Mouse (Mus musculus) embryonic facial prominence, embryonic 13.5 days (tissue): ENCODE data around the gene Gbp9. TPM values are rescaled to one million over a fixed set of nuclear protein-coding genes. Genes with fewer than 3 reads are reported as not detected.
"Not testable (repeated sequence)": the region's sequence is repeated elsewhere in the genome, so short reads cannot be mapped to it uniquely, and the experiment has no call there.

Source experiments
- ATAC-seq: fragments of 200-750 bp; cut with Nextera tagmentation; 2 replicates; pipeline ENCODE4 v1.8.0; 2017; ENCODE audit warnings: low read depth; ENCODE audit not compliant: insufficient number of reproducible peaks, insufficient read depth, low FRiP score, low TSS enrichment
- H3K27ac ChIP-seq: fragments of 300-500 bp; sonication (generic); 2 replicates; pipeline ENCODE4 v1.5.1; 2015; ENCODE audit warnings: moderate library complexity, mild to moderate bottlenecking, inconsistent platforms
- H3K27me3 ChIP-seq: fragments of 300-500 bp; sonication (generic); 2 replicates; pipeline ENCODE4 v1.6.1; 2015; ENCODE audit warnings: mild to moderate bottlenecking, inconsistent platforms
- H3K36me3 ChIP-seq: fragments of 300-500 bp; sonication (generic); 2 replicates; pipeline ENCODE4 v1.6.1; 2015; ENCODE audit warnings: mild to moderate bottlenecking, inconsistent platforms
- H3K4me1 ChIP-seq: fragments of 300-500 bp; sonication (generic); 2 replicates; pipeline ENCODE4 v1.6.1; 2015; ENCODE audit warnings: inconsistent platforms
- H3K4me2 ChIP-seq: fragments of 300-500 bp; sonication (generic); 2 replicates; pipeline ENCODE4 v1.6.1; 2015; ENCODE audit warnings: moderate library complexity, mild to moderate bottlenecking, inconsistent platforms
- H3K4me3 ChIP-seq: fragments of 300-500 bp; sonication (generic); 2 replicates; pipeline ENCODE4 v1.5.1; 2015; ENCODE audit warnings: mild to moderate bottlenecking, inconsistent platforms
- H3K9ac ChIP-seq: fragments of 300-500 bp; sonication (generic); 2 replicates; pipeline ENCODE4 v1.6.1; 2015; ENCODE audit warnings: mild to moderate bottlenecking, inconsistent platforms
- H3K9me3 ChIP-seq: fragments of 300-500 bp; sonication (generic); 2 replicates; pipeline ENCODE4 v1.6.1; 2016; ENCODE audit warnings: inconsistent platforms
- WGBS: fragments of 180-500 bp; shearing (Covaris S2); methylation state at CpG from one replicate; pipeline ENCODE4 v1.1.7; 2015; ENCODE audit warnings: mixed read lengths; 5-methylcytosine and 5-hydroxymethylcytosine counted together
- polyA plus RNA-seq: library from polyadenylated mRNA; unstranded; fragments of >200 nt; fragmentation: Nextera tagmentation; extraction: Ambion mirVana; gene quantifications from 2 replicates; pipeline ENCODE4 v1.2.1, GENCODE M21; 2015

The Gbp9 gene
- polyA plus RNA-seq: 0.87 and 1.0 TPM in 2 replicates

DNA sequence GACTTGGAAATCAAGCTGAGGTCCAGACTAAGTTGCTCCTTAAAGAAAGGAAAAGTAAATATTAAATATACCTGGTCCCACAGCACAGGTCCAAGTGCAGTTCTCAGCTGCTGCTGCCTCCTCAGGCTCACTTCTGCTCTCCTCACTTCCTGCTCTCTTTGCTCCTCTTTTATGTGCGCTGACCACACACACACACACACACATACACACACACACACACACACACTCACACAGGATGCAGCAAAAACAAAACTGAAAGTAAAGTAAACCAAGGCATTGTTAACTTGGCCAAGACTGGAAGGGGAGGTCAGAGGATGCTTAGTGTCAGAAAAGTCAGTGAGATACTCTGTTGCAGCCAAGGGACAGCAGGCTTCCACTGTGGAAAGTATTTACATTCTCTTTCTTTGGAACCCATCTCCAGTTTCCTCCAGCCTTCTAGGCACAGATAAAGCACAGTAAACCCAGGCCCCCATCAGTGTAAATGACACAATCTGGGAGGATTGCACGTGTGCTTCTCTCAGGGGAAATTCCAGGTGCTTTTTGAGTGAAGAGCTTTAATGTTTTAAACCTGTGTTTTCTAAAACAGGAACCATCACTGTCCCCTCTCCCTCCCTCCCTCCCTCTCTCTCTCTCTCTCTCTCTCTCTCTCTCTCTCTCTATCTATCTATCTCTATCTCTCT lies at the start of gene Gbp9, which contains the start of the genes Gbp8 and Gbp4:
Gbp9 (minus strand) TSS at position 131 of the 680 bp plus-strand sequence.
Gbp8 (minus strand) TSS at position 132 of the 680 bp plus-strand sequence.
Gbp4 (minus strand) TSS at position 178 of the 680 bp plus-strand sequence.
- H3K4me3 ChIP-seq, H3K27me3 ChIP-seq, H3K36me3 ChIP-seq, H3K9ac ChIP-seq, H3K4me1 ChIP-seq, ATAC-seq, H3K27ac ChIP-seq, H3K9me3 ChIP-seq, H3K4me2 ChIP-seq: not testable (repeated sequence)
- WGBS: 22% methylated on average over 2 of the region's 2 CpGs

DNA sequence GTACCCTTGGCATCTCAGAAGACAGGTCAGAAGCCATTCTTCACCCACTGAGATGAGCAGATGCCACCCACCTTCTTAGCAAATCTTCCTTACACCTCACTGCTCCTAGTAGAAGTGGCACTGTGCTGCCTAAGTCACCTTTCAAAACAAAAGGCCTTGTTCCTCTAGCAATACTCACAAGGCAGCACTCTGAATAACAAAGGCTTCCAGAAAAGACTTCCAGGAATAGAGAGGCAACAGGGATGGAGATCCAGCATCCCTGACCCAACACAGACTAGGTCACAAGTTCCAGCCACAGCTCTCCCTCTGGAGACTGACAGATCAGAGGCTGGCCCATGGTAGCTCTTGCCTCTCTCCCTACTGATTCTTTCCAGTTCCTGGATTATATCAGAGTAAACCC lies 42.1 kb upstream of the Gbp9 start:
- no peak for ATAC-seq
- H3K9ac ChIP-seq: no peak overlapping the region
- H3K36me3 ChIP-seq: no peaks in the 10 kb centered on the region
- no peak overlapping the region for H3K4me2 ChIP-seq
- H3K27ac ChIP-seq: no peak overlapping the region
- no peaks in the 10 kb centered on the region for H3K27me3 ChIP-seq
- H3K4me3 ChIP-seq: no peak overlapping the region
- H3K9me3 ChIP-seq: no peaks in the 10 kb centered on the region
- no peaks in the 10 kb centered on the region for H3K4me1 ChIP-seq

DNA sequence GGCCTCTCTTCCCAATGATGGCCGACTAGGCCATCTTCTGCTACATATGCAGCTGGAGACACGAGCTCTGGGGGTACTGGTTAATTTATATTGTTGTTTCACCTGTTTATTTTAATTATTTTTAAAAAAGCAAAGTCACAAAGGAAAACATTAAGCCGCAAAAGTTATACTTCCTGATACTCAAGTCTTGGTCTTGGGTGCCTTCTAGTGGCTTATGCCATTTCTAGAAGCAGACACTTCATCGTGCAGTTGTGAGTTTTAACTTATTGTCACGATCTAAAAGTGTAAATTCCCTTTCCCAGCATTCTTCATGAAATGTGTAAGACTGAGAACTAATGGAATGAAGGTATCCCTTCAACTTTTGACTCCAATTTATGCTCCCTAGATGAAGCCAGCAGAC lies 17.2 kb upstream of the Gbp9 start:
- WGBS: 81% methylated on average over 5 of the region's 5 CpGs
- no peak for ATAC-seq
- Histone ChIP-seq H3K4me3 (no peak overlapping the region), H3K9me3 (no peaks in the 10 kb centered on the region), H3K27me3 (no peaks in the 10 kb centered on the region), H3K9ac (no peak overlapping the region), H3K4me1 (no peaks in the 10 kb centered on the region), H3K4me2 (no peak overlapping the region), H3K27ac (no peak overlapping the region), H3K36me3 (no peaks in the 10 kb centered on the region)

DNA sequence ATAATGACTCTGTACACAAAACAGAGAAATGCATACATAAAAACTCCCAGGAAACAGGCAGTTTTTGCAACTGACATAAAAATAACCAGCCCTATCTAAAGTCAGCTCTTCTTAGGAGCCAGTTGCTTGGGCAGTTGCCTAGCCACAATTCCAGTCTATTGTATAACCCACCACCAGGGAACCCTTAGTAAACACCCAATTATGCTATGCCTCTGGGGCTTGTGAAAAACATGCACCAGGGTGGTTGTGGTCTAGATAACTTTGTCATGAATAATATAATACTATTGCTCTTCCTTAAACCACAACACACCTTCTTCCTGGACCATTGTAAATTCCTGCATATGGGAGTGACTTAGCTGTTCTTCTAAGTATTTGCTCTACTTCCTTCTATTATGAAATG lies 14.7 kb upstream of the Gbp9 start:
- Histone ChIP-seq H3K27ac (no peak overlapping the region), H3K9ac (no peak overlapping the region), H3K36me3 (no peaks in the 10 kb centered on the region), H3K4me3 (no peak overlapping the region), H3K9me3 (no peaks in the 10 kb centered on the region), H3K4me2 (no peak overlapping the region), H3K27me3 (no peaks in the 10 kb centered on the region), H3K4me1 (no peaks in the 10 kb centered on the region)
- no peak for ATAC-seq

- H3K4me3 ChIP-seq, H3K4me1 ChIP-seq, H3K36me3 ChIP-seq, H3K9me3 ChIP-seq, H3K4me2 ChIP-seq, H3K27ac ChIP-seq, H3K9ac ChIP-seq, ATAC-seq, H3K27me3 ChIP-seq: not testable (repeated sequence)
- WGBS: 64% methylated on average over 2 of the region's 2 CpGs
Measured at GRCm38 (mm10) chr5:105148062-105148461, 8.7 kb upstream of the Gbp9 start.

DNA sequence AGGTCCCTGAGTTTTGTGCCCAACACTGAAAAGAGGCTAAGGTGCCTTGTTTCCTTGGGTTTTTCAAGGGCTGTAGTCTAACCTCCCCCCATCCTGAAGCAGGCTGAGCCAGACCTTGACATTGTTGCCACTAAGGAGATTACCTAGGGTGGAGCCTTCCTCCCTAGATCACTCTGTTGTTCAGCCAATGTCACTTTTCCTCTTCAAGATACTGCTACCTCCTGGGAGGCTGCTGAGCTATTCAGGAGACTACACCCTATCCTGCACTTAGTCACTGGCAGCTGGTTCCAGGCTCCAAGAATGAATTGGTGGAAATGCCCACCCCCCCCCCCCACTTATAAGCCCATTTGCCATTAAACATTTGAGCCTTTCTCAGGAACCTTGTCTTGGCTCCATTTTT lies 7.1 kb upstream of the Gbp9 start:
- Histone ChIP-seq H3K9me3 (no peaks in the 10 kb centered on the region), H3K4me2 (no peak overlapping the region), H3K9ac (no peak overlapping the region), H3K27me3 (no peaks in the 10 kb centered on the region), H3K36me3 (no peaks in the 10 kb centered on the region), H3K27ac (no peak overlapping the region), H3K4me1 (no peaks in the 10 kb centered on the region), H3K4me3 (no peak overlapping the region)
- ATAC-seq: no peak

DNA sequence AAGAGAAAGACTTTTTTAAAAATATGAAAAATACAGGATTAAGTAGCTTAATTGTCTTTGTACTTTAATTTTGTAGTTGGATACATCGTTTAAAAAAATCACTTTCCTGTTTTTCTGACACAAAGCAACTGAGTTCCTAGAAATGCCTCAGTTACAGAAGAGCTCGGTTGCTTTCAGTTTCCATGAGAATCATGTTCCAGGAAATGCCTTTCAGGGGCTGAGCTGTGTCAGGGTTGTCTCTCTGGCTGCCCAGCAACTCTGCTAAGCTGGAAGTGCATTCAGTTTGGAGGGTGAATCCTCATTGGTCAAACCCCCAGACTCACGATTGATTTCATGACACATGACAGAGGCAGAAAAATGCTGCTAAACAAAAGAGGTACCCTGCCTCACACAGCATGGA lies 6.4 kb upstream of the Gbp9 start:
- ATAC-seq, H3K9me3 ChIP-seq, H3K27ac ChIP-seq, H3K36me3 ChIP-seq, H3K4me1 ChIP-seq, H3K4me2 ChIP-seq, H3K4me3 ChIP-seq, H3K27me3 ChIP-seq, H3K9ac ChIP-seq: not testable (repeated sequence)
- WGBS: 48% methylated on average over 3 of the region's 3 CpGs

DNA sequence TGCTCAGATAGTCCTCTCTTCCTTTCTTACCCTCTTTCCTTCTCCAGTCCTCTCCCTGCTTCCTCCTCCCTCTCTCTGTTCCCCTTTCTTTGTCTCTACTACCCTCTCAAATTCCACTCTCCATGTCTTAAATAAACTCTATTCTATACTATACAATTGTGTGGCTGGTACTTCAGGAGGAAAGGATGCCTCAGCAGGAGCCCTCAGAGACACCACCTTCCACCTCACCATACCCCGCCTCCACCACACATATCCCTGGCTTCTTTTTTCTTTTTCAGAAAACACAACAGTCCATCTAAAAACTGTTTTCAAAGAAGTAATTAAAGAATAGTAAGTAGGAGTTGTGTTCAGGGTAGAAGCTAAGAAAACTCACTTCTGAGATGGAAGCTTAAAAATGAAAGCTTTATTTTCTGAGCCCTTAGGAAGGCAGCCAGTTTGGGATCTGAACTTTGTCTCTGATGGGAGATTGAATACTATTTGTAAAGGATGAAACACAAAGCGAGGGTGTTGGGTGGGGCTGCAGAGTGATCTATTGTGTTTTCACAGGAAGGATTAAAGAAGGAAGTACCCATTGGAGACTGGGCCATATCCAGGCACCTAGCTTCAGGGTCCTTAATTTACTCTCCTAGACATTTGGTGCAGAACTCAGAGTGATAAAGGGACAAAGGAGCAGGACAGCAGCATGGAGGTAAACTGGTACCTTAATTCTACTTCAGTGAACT lies 911 bp upstream of the Gbp9 start:
- not testable (repeated sequence) for H3K4me2 ChIP-seq, H3K36me3 ChIP-seq, H3K27ac ChIP-seq, H3K4me3 ChIP-seq, H3K27me3 ChIP-seq, H3K9ac ChIP-seq, H3K9me3 ChIP-seq, H3K4me1 ChIP-seq, ATAC-seq
- 54% methylated on average over 2 of the region's 2 CpGs for WGBS

DNA sequence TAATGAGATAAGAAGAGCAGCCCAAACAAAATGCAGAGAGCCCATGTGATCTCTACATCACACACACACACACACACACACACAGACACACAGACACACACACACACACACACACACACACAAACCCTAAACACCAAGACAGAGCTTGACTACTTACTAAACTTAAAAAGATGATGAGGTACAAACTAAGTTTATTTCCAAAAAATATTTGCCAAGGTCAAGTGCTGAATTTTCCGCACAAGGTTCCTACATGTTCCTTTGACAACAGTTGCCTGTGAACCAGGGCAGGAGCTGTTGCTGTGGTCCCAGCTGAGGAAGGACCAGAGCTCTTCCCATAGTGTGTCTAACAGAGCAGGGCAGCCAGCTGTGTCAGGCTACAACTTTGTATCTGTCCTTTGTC lies 433 bp downstream of the Gbp9 start:
- no peak overlapping the region for H3K4me3 ChIP-seq
- 82% methylated on average over 1 of the region's 1 CpGs for WGBS
- no peak overlapping the region for H3K27ac ChIP-seq
- H3K4me1 ChIP-seq: no peaks in the 10 kb centered on the region
- ATAC-seq: no peak
- no peak overlapping the region for H3K4me2 ChIP-seq
- no peak overlapping the region for H3K9ac ChIP-seq
- H3K9me3 ChIP-seq: no peaks in the 10 kb centered on the region
- no peaks in the 10 kb centered on the region for H3K27me3 ChIP-seq
- H3K36me3 ChIP-seq: no peaks in the 10 kb centered on the region

GRCm38 (mm10) chr5:105136706-105137304 lies 2.5 kb downstream of the Gbp9 start:
- H3K36me3 ChIP-seq, H3K4me2 ChIP-seq, H3K27ac ChIP-seq, H3K9ac ChIP-seq, H3K27me3 ChIP-seq, H3K4me3 ChIP-seq, H3K9me3 ChIP-seq, ATAC-seq, H3K4me1 ChIP-seq: not testable (repeated sequence)
- 94% methylated on average over 3 of the region's 3 CpGs for WGBS

- H3K9ac ChIP-seq, H3K4me2 ChIP-seq, H3K27ac ChIP-seq, H3K4me1 ChIP-seq, H3K4me3 ChIP-seq, H3K27me3 ChIP-seq, H3K36me3 ChIP-seq, ATAC-seq, H3K9me3 ChIP-seq: not testable (repeated sequence)
- whole genome bisulfite sequencing: 75% methylated on average over 6 of the region's 6 CpGs
Measured at GRCm38 (mm10) chr5:105121731-105122130, 17.6 kb downstream of the Gbp9 start.

GRCm38 (mm10) chr5:105115740-105116139 lies 23.6 kb downstream of the Gbp9 start:
- no peak overlapping the region for H3K4me2 ChIP-seq
- H3K9ac ChIP-seq: no peak overlapping the region
- 74% methylated on average over 2 of the region's 2 CpGs for WGBS
- no peak for ATAC-seq
- H3K4me3 ChIP-seq: no peak overlapping the region
- H3K27me3 ChIP-seq: no peaks in the 10 kb centered on the region
- no peaks in the 10 kb centered on the region for H3K4me1 ChIP-seq
- no peaks in the 10 kb centered on the region for H3K9me3 ChIP-seq
- H3K36me3 ChIP-seq: no peaks in the 10 kb centered on the region
- H3K27ac ChIP-seq: no peak overlapping the region
